Comparison of ENCODE assay signal across 8 mouse cellular contexts in genomic region chr3:109491568-109491967, GRCm38 (mm10).
DNase-seq lines count a peak whose midpoint lies in the region; ATAC-seq and TF ChIP-seq lines count a peak whose summit lies in the region.

No protein-coding gene starts in this region.

- no peak overlapping the region for H3K4me2 ChIP-seq in embryonic facial prominence, embryonic 11.5 days (ENCODE audit: low read depth, low read length)

- H3K9ac ChIP-seq in embryonic facial prominence, embryonic 11.5 days (replicated peaks; ENCODE audit: low read length) = no peak overlapping the region

- intact Hi-C loops in heart, postnatal 36 days (cut with DNase I) = loop anchor here (1.0 to 10.0 kb wide), 5 partner anchors 151 to 467 kb away; partner anchors contain the start of genes Fam102b and Vav3

- H3K9me3 ChIP-seq in G1E (replicated peaks) = peaks cover 17% of the 10 kb centered on the region
- H3K9me3 ChIP-seq in embryonic facial prominence, embryonic 11.5 days (replicated peaks; ENCODE audit: control insufficient read depth, low read length) = no peaks in the 10 kb centered on the region

- H3K27ac ChIP-seq in embryonic facial prominence, embryonic 11.5 days (replicated peaks; ENCODE audit: low read depth, low read length) = no peak overlapping the region

- H3K27me3 ChIP-seq in G1E (ENCODE audit: insufficient read depth, low read length) = no peaks in the 10 kb centered on the region
- H3K27me3 ChIP-seq in embryonic facial prominence, embryonic 11.5 days (ENCODE audit: control insufficient read depth, insufficient read depth, low read length) = no peaks in the 10 kb centered on the region

- 3% methylated on average over 2 of the region's 2 CpGs for WGBS in embryonic facial prominence, embryonic 11.5 days

- no peak for ATAC-seq in G1E (ENCODE audit: extremely low read depth, insufficient number of reproducible peaks, low FRiP score, poor library complexity, severe bottlenecking)
- no peak; the same call in 1 of the 2 replicates for ATAC-seq in embryonic facial prominence, embryonic 11.5 days (replicated peaks; ENCODE audit: insufficient number of reproducible peaks, low FRiP score, low TSS enrichment, low read depth)

- H3K4me3 ChIP-seq in G1E (ENCODE audit: low read depth, low read length) = no peak overlapping the region
- no peak overlapping the region for H3K4me3 ChIP-seq in embryonic facial prominence, embryonic 11.5 days (ENCODE audit: low read depth, low read length)

- DNase-seq in G1E (ENCODE audit: low spot score) = no peak
- peak; percentile 37 to 79 for DNase-seq in adrenal gland, postnatal 36 days
- DNase-seq in embryonic facial prominence, embryonic 11.5 days (ENCODE audit: low spot score) = peak; percentile 89
- DNase-seq in heart, postnatal 36 days = peak; percentile 73 to 76
- DNase-seq in layer of hippocampus, adult 11-12 months (ENCODE audit: low spot score) = peak; percentile 85
- DNase-seq in lung, postnatal 14 days = peak; percentile 87
- DNase-seq in right cerebral cortex, adult 18-20 months = peak; percentile 61
- DNase-seq in Muller cell, postnatal 12 days (ENCODE audit: inconsistent ontology term) = no peak

- no peaks in the 10 kb centered on the region for H3K4me1 ChIP-seq in G1E (ENCODE audit: insufficient read depth, low read depth, low read length)
- H3K4me1 ChIP-seq in embryonic facial prominence, embryonic 11.5 days (ENCODE audit: control insufficient read depth, insufficient read depth, low read length) = no peaks in the 10 kb centered on the region

- H3K36me3 ChIP-seq in G1E (replicated peaks) = no peaks in the 10 kb centered on the region
- no peaks in the 10 kb centered on the region for H3K36me3 ChIP-seq in embryonic facial prominence, embryonic 11.5 days (replicated peaks; ENCODE audit: control insufficient read depth, insufficient read depth, low read depth, low read length)

- TF ChIP-seq CTCF in G1E (IDR thresholded peaks at IDR 0.05; ENCODE audit: low read depth, low read length) = peak; percentile 55

Comparison
In these comparisons a context has a peak if more than half of its experiments do, and no peak if none do; other contexts are left out.
1. DNase-seq: peak in adrenal gland, postnatal 36 days (2 of 2), embryonic facial prominence, embryonic 11.5 days (single experiment), heart, postnatal 36 days (2 of 2), layer of hippocampus, adult 11-12 months (single experiment), lung, postnatal 14 days (single experiment) and right cerebral cortex, adult 18-20 months (single experiment); none in G1E (single experiment) and Muller cell, postnatal 12 days (single experiment).